Mouse (Mus musculus): ENCODE results near the gene Vapb. TPM values are rescaled to one million over a fixed set of nuclear protein-coding genes. Genes with fewer than 3 reads are reported as not detected.

Gene Vapb
- total and polyA plus RNA-seq, 2 experiments from 2014 or later: 11.2 to 25.8 TPM

DNA sequence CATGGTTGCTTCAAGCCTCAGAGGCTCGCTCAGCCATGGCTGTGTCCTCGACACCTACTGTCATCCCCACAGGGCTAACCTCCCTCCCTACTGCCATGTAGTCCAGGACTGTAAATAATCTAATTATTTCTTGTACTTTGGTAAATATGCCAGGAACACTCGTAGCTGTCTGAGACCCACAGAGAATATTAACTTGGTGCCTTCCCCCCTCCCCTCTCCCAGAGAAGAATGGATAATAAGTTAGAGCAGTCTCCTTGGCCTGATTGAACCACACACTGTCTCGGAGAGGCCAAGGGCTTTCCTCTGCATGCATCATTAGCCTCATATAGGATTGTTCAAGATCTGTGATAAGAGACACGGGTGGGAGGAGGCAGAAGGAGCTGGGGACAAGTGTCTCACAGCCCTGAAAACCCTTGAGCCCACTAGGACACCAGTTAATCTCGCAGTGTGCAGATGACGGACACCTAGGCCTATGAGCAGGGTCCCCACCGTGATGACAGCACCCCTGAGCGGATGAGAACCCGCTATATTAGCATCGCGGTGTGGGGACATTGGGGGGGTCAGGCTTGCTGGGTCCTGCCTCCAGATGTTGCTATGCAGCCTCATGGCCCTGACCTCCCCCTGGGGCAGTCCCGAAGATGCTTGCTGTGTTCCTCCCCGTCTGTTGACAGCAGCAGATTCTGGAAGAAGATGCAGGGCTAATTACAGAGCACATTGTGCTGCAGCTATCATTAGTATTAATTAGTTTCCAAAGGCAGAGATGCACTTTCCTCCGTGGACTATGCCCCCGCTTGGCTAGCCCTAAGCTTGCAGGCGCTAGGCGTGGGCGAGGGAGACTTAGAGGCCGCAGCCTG, 54.8 kb downstream of the Vapb start:
- WGBS: 84% methylated on average over 20 of the region's 20 CpGs
- TF ChIP-seq CTCF (IDR thresholded peaks at IDR 0.05; ENCODE audit: low read depth) (no peak), EP300 (IDR thresholded peaks at IDR 0.05; ENCODE audit: low read depth) (no peak)
- no peaks in the 10 kb centered on the region for H3K27me3 ChIP-seq (ENCODE audit: control insufficient read depth, insufficient read depth, low read length)
- H3K9me3 ChIP-seq (replicated peaks; ENCODE audit: control insufficient read depth, low read length): no peaks in the 10 kb centered on the region
- ATAC-seq (ENCODE audit: insufficient read depth, low read depth) (no peak), DNase-seq (ENCODE audit: low spot score) (no peak)
- H3K4me3 ChIP-seq (ENCODE audit: low read depth, low read length): no peak overlapping the region
- H3K27ac ChIP-seq (ENCODE audit: low read depth): no peak overlapping the region
- H3K9ac ChIP-seq (replicated peaks; ENCODE audit: low read depth, low read length): no peak overlapping the region
- H3K4me2 ChIP-seq (ENCODE audit: low read depth, low read length): no peak overlapping the region
- H3K4me1 ChIP-seq (ENCODE audit: control insufficient read depth, insufficient read depth): peaks cover 17% of the 10 kb centered on the region
- H3K36me3 ChIP-seq (replicated peaks; ENCODE audit: control insufficient read depth, insufficient read depth, low read length): no peaks in the 10 kb centered on the region

GRCm38 (mm10) chr2:173794018-173794417, 56.7 kb downstream of the Vapb start:
- Histone ChIP-seq H3K27ac (ENCODE audit: low read depth) (no peak overlapping the region), H3K9me3 (replicated peaks; ENCODE audit: control insufficient read depth, low read length) (no peaks in the 10 kb centered on the region), H3K4me2 (ENCODE audit: low read depth, low read length) (no peak overlapping the region), H3K36me3 (replicated peaks; ENCODE audit: control insufficient read depth, insufficient read depth, low read length) (no peaks in the 10 kb centered on the region), H3K27me3 (ENCODE audit: control insufficient read depth, insufficient read depth, low read length) (no peaks in the 10 kb centered on the region), H3K4me3 (ENCODE audit: low read depth, low read length) (no peak overlapping the region), H3K9ac (replicated peaks; ENCODE audit: low read depth, low read length) (no peak overlapping the region), H3K4me1 (ENCODE audit: control insufficient read depth, insufficient read depth) (peaks cover 17% of the 10 kb centered on the region)
- ATAC-seq (ENCODE audit: insufficient read depth, low read depth): no peak
- TF ChIP-seq EP300 (IDR thresholded peaks at IDR 0.05; ENCODE audit: low read depth): no peak
- TF ChIP-seq CTCF (IDR thresholded peaks at IDR 0.05; ENCODE audit: low read depth): no peak
- no peak for DNase-seq (ENCODE audit: low spot score)
- 88% methylated on average over 12 of the region's 12 CpGs for WGBS

DNA sequence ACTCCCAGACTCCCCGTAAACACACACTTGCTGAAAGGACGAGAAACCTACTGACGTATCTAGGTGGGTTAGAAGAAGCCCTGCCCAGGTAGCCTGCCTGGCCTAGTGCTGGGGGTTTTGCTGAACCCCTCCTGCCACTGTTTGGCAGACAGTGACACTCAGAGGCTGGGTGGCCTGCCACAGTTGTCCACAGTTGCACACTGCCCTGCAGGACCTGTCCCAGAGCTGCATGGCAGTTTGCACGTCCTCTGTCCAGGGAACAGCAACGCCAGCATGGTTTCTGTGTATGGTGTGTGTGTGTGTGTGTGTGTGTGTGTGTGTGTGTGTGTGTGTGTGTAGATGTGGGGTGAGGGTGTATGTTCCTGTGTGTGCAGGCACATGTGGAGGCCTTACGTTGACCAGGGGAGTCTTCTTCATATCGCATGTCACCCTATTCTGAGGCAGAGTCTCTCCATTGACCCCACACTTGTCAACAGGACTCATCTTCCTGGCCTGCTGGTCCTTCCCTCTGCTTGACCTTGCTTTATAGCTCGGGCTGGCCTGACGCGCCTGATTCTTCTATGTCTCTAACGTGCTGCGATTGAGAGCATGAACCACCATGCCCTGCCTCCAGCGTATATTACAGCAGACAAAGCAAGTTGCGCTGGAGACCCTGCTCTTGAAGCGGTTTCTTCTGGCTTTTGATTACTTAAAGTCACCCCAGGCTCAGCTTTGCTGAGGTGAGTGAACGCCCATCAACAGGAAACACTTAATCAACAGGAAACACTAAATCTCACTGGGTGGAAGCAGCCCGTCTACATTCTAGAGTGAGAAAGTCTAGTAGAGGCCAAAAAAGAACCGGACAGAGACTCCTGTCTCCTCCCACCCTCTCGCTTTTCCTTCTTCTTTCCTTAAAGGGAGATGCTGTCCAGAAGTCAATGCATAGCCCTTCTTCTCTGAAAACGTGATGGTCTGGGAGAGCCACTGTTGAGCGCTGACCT, 57.5 kb downstream of the Vapb start:
- Histone ChIP-seq H3K4me2 (ENCODE audit: low read depth, low read length) (no peak overlapping the region), H3K27ac (ENCODE audit: low read depth) (no peak overlapping the region), H3K27me3 (ENCODE audit: control insufficient read depth, insufficient read depth, low read length) (no peaks in the 10 kb centered on the region), H3K9ac (replicated peaks; ENCODE audit: low read depth, low read length) (no peak overlapping the region), H3K4me1 (ENCODE audit: control insufficient read depth, insufficient read depth) (peaks cover 13% of the 10 kb centered on the region), H3K36me3 (replicated peaks; ENCODE audit: control insufficient read depth, insufficient read depth, low read length) (no peaks in the 10 kb centered on the region), H3K4me3 (ENCODE audit: low read depth, low read length) (no peak overlapping the region), H3K9me3 (replicated peaks; ENCODE audit: control insufficient read depth, low read length) (no peaks in the 10 kb centered on the region)
- TF ChIP-seq EP300 (IDR thresholded peaks at IDR 0.05; ENCODE audit: low read depth) (no peak), CTCF (IDR thresholded peaks at IDR 0.05; ENCODE audit: low read depth) (no peak)
- WGBS: 68% methylated on average over 21 of the region's 21 CpGs
- ATAC-seq (ENCODE audit: insufficient read depth, low read depth): no peak
- no peak for DNase-seq (ENCODE audit: low spot score)

GRCm38 (mm10) chr2:173795801-173796673, 58.7 kb downstream of the Vapb start:
- Histone ChIP-seq H3K4me1 (ENCODE audit: control insufficient read depth, insufficient read depth) (0 out of 2 replicates have a peak, but pooled peaks cover 6% of the 10 kb centered on the region), H3K27ac (ENCODE audit: low read depth) (no peak overlapping the region), H3K4me3 (ENCODE audit: low read depth, low read length) (no peak overlapping the region), H3K9ac (replicated peaks; ENCODE audit: low read depth, low read length) (no peak overlapping the region), H3K27me3 (ENCODE audit: control insufficient read depth, insufficient read depth, low read length) (no peaks in the 10 kb centered on the region), H3K36me3 (replicated peaks; ENCODE audit: control insufficient read depth, insufficient read depth, low read length) (no peaks in the 10 kb centered on the region), H3K9me3 (replicated peaks; ENCODE audit: control insufficient read depth, low read length) (no peaks in the 10 kb centered on the region), H3K4me2 (ENCODE audit: low read depth, low read length) (no peak overlapping the region)
- TF ChIP-seq EP300 (IDR thresholded peaks at IDR 0.05; ENCODE audit: low read depth) (no peak), CTCF (IDR thresholded peaks at IDR 0.05; ENCODE audit: low read depth) (no peak)
- 74% methylated on average over 15 of the region's 15 CpGs for WGBS
- ATAC-seq (ENCODE audit: insufficient read depth, low read depth) (no peak), DNase-seq (ENCODE audit: low spot score) (no peak)

- Histone ChIP-seq H3K9me3 (replicated peaks; ENCODE audit: control insufficient read depth, low read length) (no peaks in the 10 kb centered on the region), H3K27me3 (ENCODE audit: control insufficient read depth, insufficient read depth, low read length) (no peaks in the 10 kb centered on the region), H3K4me1 (ENCODE audit: control insufficient read depth, insufficient read depth) (0 out of 2 replicates have a peak, but pooled peaks cover 6% of the 10 kb centered on the region), H3K36me3 (replicated peaks; ENCODE audit: control insufficient read depth, insufficient read depth, low read length) (no peaks in the 10 kb centered on the region), H3K4me2 (ENCODE audit: low read depth, low read length) (no peak overlapping the region), H3K27ac (ENCODE audit: low read depth) (no peak overlapping the region), H3K4me3 (ENCODE audit: low read depth, low read length) (no peak overlapping the region), H3K9ac (replicated peaks; ENCODE audit: low read depth, low read length) (no peak overlapping the region)
- TF ChIP-seq CTCF (IDR thresholded peaks at IDR 0.05; ENCODE audit: low read depth): no peak
- TF ChIP-seq EP300 (IDR thresholded peaks at IDR 0.05; ENCODE audit: low read depth): no peak
- ATAC-seq (ENCODE audit: insufficient read depth, low read depth) (no peak), DNase-seq (ENCODE audit: low spot score) (no peak)
- 69% methylated on average over 4 of the region's 4 CpGs for WGBS
Measured at GRCm38 (mm10) chr2:173796674-173796963, 59.3 kb downstream of the Vapb start.
